Mouse (Mus musculus) ES-E14 (cell line): ENCODE data around the gene Rcan2. TPM values are rescaled to one million over a fixed set of nuclear protein-coding genes. Genes with fewer than 3 reads are reported as not detected.

ENCODE experiments used
- DNase-seq: peaks from one replicate; pipeline ENCODE4 v3.0.0-alpha.2; 2013; ENCODE audit warnings: low read depth, low spot score
- H3K27ac ChIP-seq: 2 replicates; pipeline ENCODE4 v1.5.1; 2012; ENCODE audit warnings: low read depth, mild to moderate bottlenecking, low read length, moderate library complexity, mixed read lengths; ENCODE audit not compliant: poor library complexity, insufficient read depth, severe bottlenecking
- H3K36me3 ChIP-seq: 2 replicates; pipeline ENCODE4 v1.6.1; 2012; ENCODE audit warnings: mild to moderate bottlenecking, low read length, moderate library complexity, mixed read lengths; ENCODE audit not compliant: control insufficient read depth, poor library complexity, insufficient read depth, severe bottlenecking
- H3K4me1 ChIP-seq, 2 experiments: fragments of 150-350 bp in 1 of 2; sonication (generic) in 1 of 2; 2 replicates each; pipeline ENCODE4 v1.6.1; 2012; ENCODE audit warnings: low read length in 2 of 2, mild to moderate bottlenecking in 1 of 2, mixed read lengths in 1 of 2; ENCODE audit not compliant: control insufficient read depth in 2 of 2, insufficient read depth in 2 of 2, poor library complexity in 1 of 2
- H3K4me3 ChIP-seq, 2 experiments: fragments of 150-350 bp in 1 of 2; sonication (generic) in 1 of 2; 2 replicates each; pipeline ENCODE4 v1.5.1; 2012; ENCODE audit warnings: low read length in 2 of 2, low read depth in 1 of 2, mild to moderate bottlenecking in 1 of 2, mixed read lengths in 1 of 2; ENCODE audit not compliant: insufficient read depth in 1 of 2, poor library complexity in 1 of 2, severe bottlenecking in 1 of 2
- H3K9ac ChIP-seq: 2 replicates; pipeline ENCODE4 v1.6.1; 2012; ENCODE audit warnings: low read depth, mild to moderate bottlenecking, low read length, mixed read lengths; ENCODE audit not compliant: poor library complexity, insufficient read depth, severe bottlenecking
- H3K9me3 ChIP-seq: fragments of 150-350 bp; sonication (generic); 2 replicates; pipeline ENCODE4 v1.6.1; 2012; ENCODE audit warnings: low read depth, mild to moderate bottlenecking, low read length; ENCODE audit not compliant: control insufficient read depth, insufficient read depth
- CHD2 ChIP-seq: IDR thresholded peaks from 2 replicates; pipeline ENCODE4 v1.6.1; 2014; ENCODE audit warnings: mild to moderate bottlenecking, low read depth, low read length, inconsistent platforms
- HCFC1 ChIP-seq: IDR thresholded peaks from 2 replicates; pipeline ENCODE4 v1.6.1; 2012; ENCODE audit warnings: low read length, inconsistent platforms, borderline replicate concordance; ENCODE audit not compliant: insufficient read depth
- MAFK ChIP-seq: IDR thresholded peaks from 2 replicates; pipeline ENCODE4 v1.6.1; 2014; ENCODE audit warnings: mild to moderate bottlenecking, low read depth, low read length, inconsistent platforms; ENCODE audit not compliant: insufficient read depth
- ZC3H11A ChIP-seq: IDR thresholded peaks from 2 replicates; pipeline ENCODE4 v1.6.1; 2012; ENCODE audit warnings: low read depth, mild to moderate bottlenecking, inconsistent platforms, low read length, borderline replicate concordance
- ZNF384 ChIP-seq: IDR thresholded peaks from 2 replicates; pipeline ENCODE4 v1.6.1; 2012; ENCODE audit warnings: low read depth, low read length, inconsistent platforms
- in situ Hi-C, 2 experiments: fragments of 600-800 bp; cut with MboI; formaldehyde crosslinking; loops; one replicate each; pipeline ENCODE4 v1.15.1; 2025; ENCODE audit warnings: low sequenced_read_pairs in 2 of 2, inconsistent platforms in 1 of 2; ENCODE audit not compliant: unreplicated experiment in 2 of 2
- total RNA-seq: library from RNA; depleted of rRNA; stranded (reverse); fragments of 300-350 nt; gene quantifications from 2 replicates; pipeline ENCODE4 v1.2.3, GENCODE M21; 2012

Rcan2 gene
- total RNA-seq, 1 experiment: 0.40 TPM

DNA sequence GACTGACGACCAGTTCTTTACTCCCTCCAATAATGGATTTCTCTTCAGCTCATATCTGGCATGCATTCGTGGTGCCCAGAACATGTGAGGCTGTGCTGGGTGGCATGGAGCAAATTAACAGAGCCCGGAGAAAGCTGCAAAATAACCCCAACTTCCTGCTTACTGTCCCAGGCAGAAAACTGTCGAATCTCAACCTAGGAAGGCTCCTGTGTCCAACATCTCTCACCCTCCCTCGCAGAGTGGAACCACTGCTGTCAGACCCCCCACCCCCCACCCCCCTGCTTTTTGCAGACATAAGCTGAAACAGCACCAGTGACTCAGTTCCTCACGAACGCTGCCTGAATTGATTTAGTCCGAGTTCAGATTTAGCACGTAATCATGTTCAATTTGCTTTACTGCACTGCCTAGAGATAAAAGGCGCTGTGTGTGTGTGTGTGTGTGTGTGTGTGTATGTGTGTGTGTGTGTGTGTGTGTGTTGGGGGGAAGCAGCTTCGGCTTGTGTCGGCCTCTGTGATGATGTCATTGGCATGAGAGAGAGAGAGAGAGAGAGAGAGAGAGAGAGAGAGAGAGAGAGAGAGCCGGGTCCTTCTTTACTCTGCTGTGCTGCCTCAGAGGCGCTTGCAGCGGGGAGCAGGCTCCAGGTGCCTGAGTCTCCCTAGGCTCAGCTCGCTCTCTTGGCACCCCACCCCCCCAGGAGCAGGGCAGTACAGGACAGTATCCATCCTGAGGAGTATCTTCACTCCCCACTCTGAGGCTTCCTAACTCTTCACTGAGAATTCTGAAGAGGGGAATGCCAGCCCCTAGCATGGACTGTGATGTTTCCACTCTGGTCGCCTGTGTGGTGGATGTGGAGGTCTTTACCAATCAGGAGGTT is 151.7 kb downstream of the Rcan2 start:
- peak overlapping the region in 1 of 2 experiments; percentile 33; a peak in 1 of 4 replicates for H3K4me3 ChIP-seq
- no peak for TF ChIP-seq MAFK
- TF ChIP-seq CHD2: no peak
- TF ChIP-seq ZC3H11A: no peak
- no peak for TF ChIP-seq ZNF384
- no peak for TF ChIP-seq HCFC1
- no peak overlapping the region for H3K27ac ChIP-seq
- no peaks in the 10 kb centered on the region for H3K36me3 ChIP-seq
- no peak overlapping the region for H3K9ac ChIP-seq
- in situ Hi-C loops: no loop called here
- 0 out of 4 replicates have a peak, but pooled peaks cover 0 to 1% of the 10 kb centered on the region in 2 experiments for H3K4me1 ChIP-seq
- H3K9me3 ChIP-seq: no peaks in the 10 kb centered on the region
- no peak for DNase-seq

- in situ Hi-C loops: no loop called here
- no peak for DNase-seq
- H3K4me1 ChIP-seq: 0 out of 4 replicates have a peak, but pooled peaks cover 0 to 1% of the 10 kb centered on the region in 2 experiments
- H3K27ac ChIP-seq: no peak overlapping the region
- H3K9ac ChIP-seq: no peak overlapping the region
- H3K36me3 ChIP-seq: no peaks in the 10 kb centered on the region
- H3K4me3 ChIP-seq: peak overlapping the region in 1 of 2 experiments; percentile 33; a peak in 1 of 4 replicates
- TF ChIP-seq HCFC1: no peak
- no peak for TF ChIP-seq ZC3H11A
- TF ChIP-seq MAFK: no peak
- TF ChIP-seq CHD2: no peak
- no peak for TF ChIP-seq ZNF384
- no peaks in the 10 kb centered on the region for H3K9me3 ChIP-seq
Observed at GRCm38 (mm10) chr17:43953535-43953918, 152.4 kb downstream of the Rcan2 start.

DNA sequence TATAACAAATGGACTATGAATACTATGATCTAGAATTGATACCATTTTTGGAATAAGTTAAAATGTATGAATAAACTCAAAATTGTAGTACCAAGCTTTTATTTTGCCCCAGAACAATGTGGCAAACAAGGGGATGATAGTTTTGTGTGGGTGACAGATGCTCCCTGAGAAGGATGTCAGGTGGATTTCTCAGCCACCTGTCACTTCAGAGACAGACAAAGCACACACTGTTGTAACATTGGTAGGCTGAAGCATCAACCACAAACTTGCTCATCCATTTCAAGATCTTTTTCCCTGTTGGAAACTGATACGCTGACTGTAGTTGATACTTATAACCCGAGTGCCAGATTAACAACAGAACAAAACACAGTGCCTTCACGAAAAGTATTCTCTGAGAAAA is 158.6 kb downstream of the Rcan2 start:
- no peak for DNase-seq
- Histone ChIP-seq H3K27ac (no peak overlapping the region), H3K36me3 (no peaks in the 10 kb centered on the region), H3K9ac (no peak overlapping the region), H3K4me1 (no peaks in the 10 kb centered on the region), H3K9me3 (no peaks in the 10 kb centered on the region), H3K4me3 (no peak overlapping the region)
- TF ChIP-seq HCFC1 (no peak), ZNF384 (no peak), MAFK (no peak), ZC3H11A (no peak), CHD2 (no peak)
- in situ Hi-C loops: no loop called here

GRCm38 (mm10) chr17:43969943-43970342 is 168.8 kb downstream of the Rcan2 start:
- in situ Hi-C loops: no loop called here
- Histone ChIP-seq H3K9me3 (no peaks in the 10 kb centered on the region), H3K27ac (no peak overlapping the region), H3K36me3 (no peaks in the 10 kb centered on the region), H3K4me3 (no peak overlapping the region), H3K9ac (no peak overlapping the region), H3K4me1 (no peaks in the 10 kb centered on the region)
- DNase-seq: no peak
- TF ChIP-seq HCFC1 (no peak), ZC3H11A (no peak), CHD2 (no peak), MAFK (no peak), ZNF384 (no peak)
